Mouse (Mus musculus): Measurements from ENCODE around the gene Dnase1l1. TPM values are rescaled to one million over a fixed set of nuclear protein-coding genes. Genes with fewer than 3 reads are reported as not detected.

The Dnase1l1 gene
- polyA plus RNA-seq, 1 experiment from 2014 or later, result 5.1 TPM

GRCm38 (mm10) chrX:74240332-74240731 lies 41.8 kb downstream of the Dnase1l1 start:
- WGBS, result 91% methylated on average over 4 of the region's 4 CpGs
- ATAC-seq (ENCODE audit: low FRiP score), result no peak

GRCm38 (mm10) chrX:74233196-74233595 lies 48.9 kb downstream of the Dnase1l1 start:
- H3K4me1 ChIP-seq, result no peaks in the 10 kb centered on the region
- peaks cover 80% of the 10 kb centered on the region for H3K36me3 ChIP-seq
- no peaks in the 10 kb centered on the region for H3K9me3 ChIP-seq (replicated peaks)
- H3K27ac ChIP-seq (replicated peaks), result no peak overlapping the region
- H3K27me3 ChIP-seq (replicated peaks), result no peaks in the 10 kb centered on the region
- no peak overlapping the region for H3K4me3 ChIP-seq (replicated peaks)
- H3K4me2 ChIP-seq, result no peak overlapping the region
- no peak overlapping the region for H3K9ac ChIP-seq (replicated peaks)
- no peak for ATAC-seq (ENCODE audit: low FRiP score)
- WGBS, result 94% methylated on average over 5 of the region's 5 CpGs

More at GRCm38 (mm10) chrX:74240332-74240731, 41.8 kb downstream of the Dnase1l1 start:
- H3K9ac ChIP-seq (replicated peaks), result no peak overlapping the region
- H3K4me3 ChIP-seq (replicated peaks), result no peak overlapping the region
- H3K9me3 ChIP-seq (replicated peaks), result no peaks in the 10 kb centered on the region
- H3K36me3 ChIP-seq, result peaks cover 59% of the 10 kb centered on the region
- peaks cover 11% of the 10 kb centered on the region for H3K4me1 ChIP-seq
- no peak overlapping the region for H3K27ac ChIP-seq (replicated peaks)
- H3K27me3 ChIP-seq (replicated peaks), result no peaks in the 10 kb centered on the region
- H3K4me2 ChIP-seq, result no peak overlapping the region

- Histone ChIP-seq H3K27me3 (replicated peaks) (no peaks in the 10 kb centered on the region), H3K36me3 (peaks cover 86% of the 10 kb centered on the region), H3K4me3 (replicated peaks) (no peak overlapping the region), H3K9me3 (replicated peaks) (no peaks in the 10 kb centered on the region), H3K4me1 (no peaks in the 10 kb centered on the region), H3K27ac (replicated peaks) (no peak overlapping the region), H3K9ac (replicated peaks) (no peak overlapping the region), H3K4me2 (no peak overlapping the region)
- ATAC-seq (ENCODE audit: low FRiP score), result no peak
- 74% methylated on average over 1 of the region's 1 CpGs for WGBS
These were observed 52.1 kb downstream of the Dnase1l1 start for GRCm38 (mm10) chrX:74230038-74230437.

Small RNAs within 50 kb of the gene (microRNA-seq; reads per million reads assigned to microRNA genes)
- gene Mir7091, result not detected
- gene Mir7092, result 0.69 reads per million

Other genes with a start within 250 kb of the Dnase1l1 start
- not detected in 2 replicates for gene Opn1mw, start 154.9 kb downstream of the Dnase1l1 start, polyA plus RNA-seq (2015; fragmentation: Nextera tagmentation; extraction: Ambion mirVana)
- 11.2 and 11.7 TPM in 2 replicates for gene Mecp2, start 147.0 kb downstream of the Dnase1l1 start, polyA plus RNA-seq (2015; fragmentation: Nextera tagmentation; extraction: Ambion mirVana)
- gene Tex28, start 114.5 kb downstream of the Dnase1l1 start, polyA plus RNA-seq (2015; fragmentation: Nextera tagmentation; extraction: Ambion mirVana), result not detected in 2 replicates
- gene Tktl1, start 105.1 kb downstream of the Dnase1l1 start, polyA plus RNA-seq (2015; fragmentation: Nextera tagmentation; extraction: Ambion mirVana), result 0.08 and 0.09 TPM in 2 replicates
- gene Flna, start 32.5 kb downstream of the Dnase1l1 start, polyA plus RNA-seq (2015; fragmentation: Nextera tagmentation; extraction: Ambion mirVana), result 67.3 and 100 TPM in 2 replicates
- 13.2 and 17.9 TPM in 2 replicates for gene Emd, start 27.6 kb downstream of the Dnase1l1 start, polyA plus RNA-seq (2015; fragmentation: Nextera tagmentation; extraction: Ambion mirVana)
- gene Rpl10, start 11.5 kb downstream of the Dnase1l1 start, polyA plus RNA-seq (2015; fragmentation: Nextera tagmentation; extraction: Ambion mirVana), result 436 and 510 TPM in 2 replicates
- gene Taz, start 425 bp downstream of the Dnase1l1 start, polyA plus RNA-seq (2015; fragmentation: Nextera tagmentation; extraction: Ambion mirVana), result 84.0 and 87.7 TPM in 2 replicates
- gene Atp6ap1, start 14.8 kb upstream of the Dnase1l1 start, polyA plus RNA-seq (2015; fragmentation: Nextera tagmentation; extraction: Ambion mirVana), result 283 and 302 TPM in 2 replicates
- 798 and 909 TPM in 2 replicates for gene Gdi1, start 22.7 kb upstream of the Dnase1l1 start, polyA plus RNA-seq (2015; fragmentation: Nextera tagmentation; extraction: Ambion mirVana)
- 60.0 and 62.1 TPM in 2 replicates for gene Fam50a, start 30.7 kb upstream of the Dnase1l1 start, polyA plus RNA-seq (2015; fragmentation: Nextera tagmentation; extraction: Ambion mirVana)
- 33.8 and 41.9 TPM in 2 replicates for gene Plxna3, start 46.7 kb upstream of the Dnase1l1 start, polyA plus RNA-seq (2015; fragmentation: Nextera tagmentation; extraction: Ambion mirVana)
- 77.5 and 86.0 TPM in 2 replicates for gene Lage3, start 71.3 kb upstream of the Dnase1l1 start, polyA plus RNA-seq (2015; fragmentation: Nextera tagmentation; extraction: Ambion mirVana)
- gene Ubl4a, start 90.9 kb upstream of the Dnase1l1 start, polyA plus RNA-seq (2015; fragmentation: Nextera tagmentation; extraction: Ambion mirVana), result 65.9 and 68.3 TPM in 2 replicates
- gene Slc10a3, start 91.0 kb upstream of the Dnase1l1 start, polyA plus RNA-seq (2015; fragmentation: Nextera tagmentation; extraction: Ambion mirVana), result 8.9 and 9.5 TPM in 2 replicates
- 36.6 TPM in 2 replicates for gene Fam3a, start 110.9 kb upstream of the Dnase1l1 start, polyA plus RNA-seq (2015; fragmentation: Nextera tagmentation; extraction: Ambion mirVana)
- gene Ikbkg, start 111.0 kb upstream of the Dnase1l1 start, polyA plus RNA-seq (2015; fragmentation: Nextera tagmentation; extraction: Ambion mirVana), result 14.1 and 15.8 TPM in 2 replicates
- gene G6pdx, start 146.9 kb upstream of the Dnase1l1 start, polyA plus RNA-seq (2015; fragmentation: Nextera tagmentation; extraction: Ambion mirVana), result 43.4 and 50.2 TPM in 2 replicates
- gene Gm6880, start 199.1 kb upstream of the Dnase1l1 start, polyA plus RNA-seq (2015; fragmentation: Nextera tagmentation; extraction: Ambion mirVana), result not detected in 2 replicates

Measured in neural tube, embryonic 15.5 days (tissue).